ENCODE assay signal across 28 mouse cellular contexts in the genomic region with DNA sequence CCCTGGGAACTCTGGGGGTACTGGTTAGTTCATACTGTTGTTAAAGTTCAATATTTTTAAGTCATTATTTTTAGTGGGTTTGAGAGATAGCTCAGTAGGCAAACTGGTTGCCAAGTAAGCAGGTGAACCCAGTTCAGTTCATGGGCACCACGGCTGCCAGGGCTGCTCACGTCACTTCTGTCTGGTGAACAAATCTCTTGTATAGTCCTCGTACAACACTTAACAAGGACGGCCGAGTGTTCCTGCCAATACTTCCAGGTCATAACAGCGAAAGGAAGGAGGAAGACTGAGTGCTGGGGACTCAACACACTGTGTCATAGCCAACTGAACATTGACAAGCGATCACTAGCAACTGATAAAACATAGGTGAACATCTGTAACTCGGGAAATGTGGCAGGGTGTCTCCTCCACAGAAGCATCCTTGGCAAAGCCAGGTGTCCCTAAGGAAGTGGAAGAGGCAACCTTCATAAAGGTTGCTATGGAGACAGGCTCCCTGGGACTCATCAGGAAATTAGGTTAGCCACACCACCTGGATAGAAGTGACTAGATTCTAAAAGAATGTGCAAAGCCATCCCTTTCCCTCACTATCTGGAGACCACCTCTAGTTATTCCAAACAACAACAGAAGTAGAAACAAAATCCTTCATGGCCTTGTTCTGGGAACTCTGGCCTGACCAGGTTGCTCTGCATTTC. TPM values are rescaled to one million over a fixed set of nuclear protein-coding genes. Genes with fewer than 3 reads are reported as not detected.
A peak's percentile ranks its signal among the peaks of the same experiment; 100 is the strongest.
DNase-seq lines count a peak whose midpoint lies in the region; ATAC-seq and TF ChIP-seq lines count a peak whose summit lies in the region.
"Had no signal": no experiment of that assay in that cellular context is flagged by ENCODE, and none has a peak within 500 bp of the region (broad histone marks: within the 10 kb centered on the region; RNA-seq: fewer than 3 reads in every experiment).

No protein-coding gene starts in this region.

- no peak overlapping the region for H3K9ac ChIP-seq in hindbrain, embryonic 16.5 days (ENCODE audit: low read depth, low read length)
- H3K9ac ChIP-seq in lung, postnatal 0 days (replicated peaks; ENCODE audit: low read depth) = no peak overlapping the region
- no peak overlapping the region for H3K9ac ChIP-seq in kidney, embryonic 15.5 days
- H3K9ac ChIP-seq: embryonic facial prominence, embryonic 12.5 days; heart, embryonic 12.5 days; limb, embryonic 15.5 days; liver, embryonic 14.5 days; neural tube, embryonic 15.5 days had no signal

- no peak for TF ChIP-seq POLR2A in lung, adult 2 months (IDR thresholded peaks at IDR 0.05; ENCODE audit: borderline replicate concordance, extremely low read depth, low read depth, low read length)

- H3K4me1 ChIP-seq in hindbrain, embryonic 16.5 days (ENCODE audit: control insufficient read depth, insufficient read depth, low read depth, low read length) = peaks cover 3% of the 10 kb centered on the region
- H3K4me1 ChIP-seq in hindbrain, embryonic 10.5 days (replicated peaks) = peaks cover 12% of the 10 kb centered on the region; the same call in 1 of the 2 replicates
- H3K4me1 ChIP-seq in lung, postnatal 0 days (ENCODE audit: insufficient read depth, low read depth, low read length) = no peaks in the 10 kb centered on the region
- 0 out of 2 replicates have a peak, but pooled peaks cover 3% of the 10 kb centered on the region for H3K4me1 ChIP-seq in lung, adult 2 months (ENCODE audit: control insufficient read depth, insufficient read depth, low read length)
- H3K4me1 ChIP-seq in kidney, embryonic 15.5 days = 0 out of 2 replicates have a peak, but pooled peaks cover 4% of the 10 kb centered on the region
- H3K4me1 ChIP-seq: heart, embryonic 12.5 days; limb, embryonic 15.5 days had no signal

- 76% methylated on average over 8 of the region's 8 CpGs for WGBS in hindbrain, embryonic 16.5 days
- 87% methylated on average over 8 of the region's 8 CpGs for WGBS in hindbrain, embryonic 10.5 days
- WGBS in lung, postnatal 0 days = 68% methylated on average over 8 of the region's 8 CpGs
- 62% methylated on average over 8 of the region's 8 CpGs for WGBS in lung, adult 2 months
- 88% methylated on average over 8 of the region's 8 CpGs for WGBS in kidney, embryonic 15.5 days

- no peaks in the 10 kb centered on the region for H3K36me3 ChIP-seq in hindbrain, embryonic 16.5 days (ENCODE audit: control insufficient read depth, insufficient read depth, low read length)
- H3K36me3 ChIP-seq in hindbrain, embryonic 10.5 days = no peaks in the 10 kb centered on the region
- H3K36me3 ChIP-seq in lung, postnatal 0 days (ENCODE audit: insufficient read depth, low read length) = no peaks in the 10 kb centered on the region
- H3K36me3 ChIP-seq in kidney, embryonic 15.5 days = no peaks in the 10 kb centered on the region
- H3K36me3 ChIP-seq: embryonic facial prominence, embryonic 12.5 days; G1E; limb, embryonic 10.5 days; limb, embryonic 15.5 days; neural tube, embryonic 15.5 days had no signal

- DNase-seq in cerebellum, adult 11-12 months = peak; percentile 11
- DNase-seq in cerebellum, adult 8-10 months = no peak
- DNase-seq in hindbrain, embryonic 10.5 days (ENCODE audit: low spot score) = no peak
- peak; percentile 65 for DNase-seq in lung, postnatal 0 days (ENCODE audit: low spot score)
- DNase-seq in lung, adult 2 months = no peak
- peak; percentile 9 to 20 for DNase-seq in cerebellum, postnatal 25 days
- DNase-seq: adrenal gland, adult 8-10 months; gastrocnemius, adult 2 months; gastrocnemius, postnatal 36 days; heart, adult 2 months; kidney, adult 8-10 months; kidney, postnatal 14 days; layer of hippocampus, adult 9-11 months; midbrain, embryonic 14.5 days; retina, postnatal 1 day; right cerebral cortex, postnatal 14 days had no signal

- no peaks in the 10 kb centered on the region for H3K27me3 ChIP-seq in hindbrain, embryonic 16.5 days (replicated peaks; ENCODE audit: control insufficient read depth, insufficient read depth, low read length)
- H3K27me3 ChIP-seq in hindbrain, embryonic 10.5 days (ENCODE audit: insufficient read depth, poor library complexity, severe bottlenecking) = no peaks in the 10 kb centered on the region
- H3K27me3 ChIP-seq in lung, postnatal 0 days (replicated peaks; ENCODE audit: insufficient read depth, low read length) = no peaks in the 10 kb centered on the region
- H3K27me3 ChIP-seq in kidney, embryonic 15.5 days = no peaks in the 10 kb centered on the region
- H3K27me3 ChIP-seq: embryonic facial prominence, embryonic 12.5 days; heart, embryonic 12.5 days; limb, embryonic 15.5 days; neural tube, embryonic 15.5 days had no signal

- H3K27ac ChIP-seq in hindbrain, embryonic 16.5 days (ENCODE audit: low read depth, low read length) = no peak overlapping the region
- H3K27ac ChIP-seq in hindbrain, embryonic 10.5 days = no peak overlapping the region
- H3K27ac ChIP-seq in lung, postnatal 0 days (ENCODE audit: low read length) = no peak overlapping the region
- H3K27ac ChIP-seq in kidney, embryonic 15.5 days = no peak overlapping the region
- H3K27ac ChIP-seq: embryonic facial prominence, embryonic 12.5 days; gastrocnemius, adult 2 months; heart, adult 2 months; limb, embryonic 10.5 days; limb, embryonic 15.5 days; liver, embryonic 14.5 days; macrophage; neural tube, embryonic 15.5 days had no signal

- no peaks in the 10 kb centered on the region for H3K9me3 ChIP-seq in hindbrain, embryonic 16.5 days (ENCODE audit: control insufficient read depth, low read length)
- no peaks in the 10 kb centered on the region for H3K9me3 ChIP-seq in hindbrain, embryonic 10.5 days
- no peaks in the 10 kb centered on the region for H3K9me3 ChIP-seq in lung, postnatal 0 days (ENCODE audit: low read length)
- H3K9me3 ChIP-seq in kidney, embryonic 15.5 days (replicated peaks) = no peaks in the 10 kb centered on the region
- H3K9me3 ChIP-seq: embryonic facial prominence, embryonic 12.5 days; G1E; heart, embryonic 12.5 days; limb, embryonic 10.5 days; limb, embryonic 15.5 days; neural tube, embryonic 15.5 days had no signal

- no peak overlapping the region for H3K4me2 ChIP-seq in hindbrain, embryonic 16.5 days (ENCODE audit: low read length)
- H3K4me2 ChIP-seq in lung, postnatal 0 days (replicated peaks; ENCODE audit: low read depth, low read length) = no peak overlapping the region
- no peak overlapping the region for H3K4me2 ChIP-seq in kidney, embryonic 15.5 days
- H3K4me2 ChIP-seq: embryonic facial prominence, embryonic 12.5 days; heart, embryonic 12.5 days; limb, embryonic 15.5 days; neural tube, embryonic 15.5 days had no signal

- no peak overlapping the region for H3K4me3 ChIP-seq in hindbrain, embryonic 16.5 days (ENCODE audit: low read length)
- H3K4me3 ChIP-seq in hindbrain, embryonic 10.5 days = no peak overlapping the region
- no peak overlapping the region for H3K4me3 ChIP-seq in lung, postnatal 0 days (ENCODE audit: low read depth, low read length)
- H3K4me3 ChIP-seq in lung, adult 2 months (replicated peaks; ENCODE audit: extremely low read depth, low read depth, low read length) = no peak overlapping the region
- no peak overlapping the region for H3K4me3 ChIP-seq in kidney, embryonic 15.5 days (replicated peaks)
- H3K4me3 ChIP-seq: embryonic facial prominence, embryonic 12.5 days; gastrocnemius, adult 2 months; heart, adult 2 months; heart, embryonic 12.5 days; limb, embryonic 10.5 days; limb, embryonic 15.5 days; neural tube, embryonic 15.5 days had no signal

- TF ChIP-seq CTCF in lung, postnatal 0 days (IDR thresholded peaks at IDR 0.05) = no peak
- no peak for TF ChIP-seq CTCF in lung, adult 2 months (IDR thresholded peaks at IDR 0.05; ENCODE audit: insufficient read depth, low read length)

- TF ChIP-seq EP300 in lung, postnatal 0 days (IDR thresholded peaks at IDR 0.05) = no peak

- ATAC-seq in hindbrain, embryonic 16.5 days = 0 out of 2 replicates have a peak, but pooled peaks have one; percentile 40
- ATAC-seq in lung, postnatal 0 days = peak; percentile 82
- ATAC-seq in kidney, embryonic 15.5 days (replicated peaks; ENCODE audit: low FRiP score) = no peak
- ATAC-seq: forebrain, embryonic 16.5 days; intestine, embryonic 16.5 days had no signal

RNA-seq across cellular contexts. Expression of a gene that starts 52.7 kb away (rescaled TPM):
- 106 and 118 TPM in 2 replicates for polyA plus RNA-seq in hindbrain, embryonic 16.5 days (2015; fragmentation: Nextera tagmentation; extraction: Ambion mirVana)
- 427 and 441 TPM in 2 replicates for polyA plus RNA-seq in hindbrain, embryonic 10.5 days (2016; fragmentation: Nextera tagmentation; extraction: Ambion mirVana)
- polyA plus RNA-seq in lung, postnatal 0 days (2015; fragmentation: Nextera tagmentation; extraction: Ambion mirVana) = 1,283 and 1,300 TPM in 2 replicates
- polyA plus RNA-seq in lung, adult 2 months (2012; rRNA removed) = 219 and 296 TPM in 2 replicates
- 642 and 672 TPM in 2 replicates for polyA plus RNA-seq in kidney, embryonic 15.5 days (2015; fragmentation: Nextera tagmentation; extraction: Ambion mirVana)

RNA-seq across cellular contexts. Expression of a gene that starts 52.9 kb away (rescaled TPM):
- 0.91 and 2.7 TPM in 2 replicates for polyA plus RNA-seq in hindbrain, embryonic 16.5 days (2015; fragmentation: Nextera tagmentation; extraction: Ambion mirVana)
- polyA plus RNA-seq in hindbrain, embryonic 10.5 days (2016; fragmentation: Nextera tagmentation; extraction: Ambion mirVana) = 0.99 and 2.7 TPM in 2 replicates
- 9.2 and 12.7 TPM in 2 replicates for polyA plus RNA-seq in lung, postnatal 0 days (2015; fragmentation: Nextera tagmentation; extraction: Ambion mirVana)
- polyA plus RNA-seq in lung, adult 2 months (2012; rRNA removed) = 6.3 and 18.6 TPM in 2 replicates
- polyA plus RNA-seq in kidney, embryonic 15.5 days (2015; fragmentation: Nextera tagmentation; extraction: Ambion mirVana) = 5.5 and 6.0 TPM in 2 replicates

Comparison
In these comparisons a context has a peak if more than half of its experiments do, and no peak if none do; other contexts are left out.
1. DNase-seq: peak in cerebellum, adult 11-12 months (single experiment), lung, postnatal 0 days (single experiment) and cerebellum, postnatal 25 days (2 of 2); none in cerebellum, adult 8-10 months (single experiment), hindbrain, embryonic 10.5 days (single experiment) and lung, adult 2 months (single experiment).